Mouse (Mus musculus): Measurements from ENCODE around the gene Exog. TPM values are rescaled to one million over a fixed set of nuclear protein-coding genes. Genes with fewer than 3 reads are reported as not detected.

Gene Exog
- polyA plus RNA-seq, 1 experiment from 2014 or later: 46.3 TPM

DNA sequence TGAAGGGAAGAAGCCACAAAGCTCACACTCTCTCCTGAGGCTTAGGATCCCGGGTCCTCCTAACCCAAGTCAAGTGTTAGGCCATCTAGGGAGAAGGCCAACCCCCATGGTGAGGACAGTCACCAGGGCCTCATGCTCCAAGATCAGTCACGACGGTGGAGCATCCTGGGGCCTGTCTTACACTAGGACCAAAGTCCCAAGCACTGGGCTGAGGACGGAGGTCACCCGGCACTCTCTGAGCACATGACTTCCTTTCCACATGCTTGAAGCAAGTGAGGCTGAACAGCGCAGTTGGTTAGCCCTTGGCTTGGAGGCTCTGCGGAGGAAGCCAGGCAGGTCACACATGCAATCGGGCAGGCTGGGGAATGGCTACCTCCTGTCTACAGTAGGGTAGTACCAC, 70.2 kb downstream of the Exog start:
- Histone ChIP-seq H3K27me3 (no peaks in the 10 kb centered on the region), H3K27ac (no peak overlapping the region), H3K4me1 (peaks cover 17% of the 10 kb centered on the region), H3K4me3 (no peak overlapping the region), H3K36me3 (ENCODE audit: poor library complexity, severe bottlenecking) (no peaks in the 10 kb centered on the region), H3K9me3 (replicated peaks) (no peaks in the 10 kb centered on the region), H3K4me2 (no peak overlapping the region), H3K9ac (no peak overlapping the region)
- 93% methylated on average over 8 of the region's 8 CpGs for WGBS
- ATAC-seq: no peak

Other genes starting within 250 kb of the Exog start
- gene Slc22a13, start 235.8 kb upstream of the Exog start, polyA plus RNA-seq (2015; fragmentation: Nextera tagmentation; extraction: Ambion mirVana): not detected in 2 replicates
- gene Oxsr1, start 122.5 kb upstream of the Exog start, polyA plus RNA-seq (2015; fragmentation: Nextera tagmentation; extraction: Ambion mirVana): 12.9 and 13.0 TPM in 2 replicates
- gene Acaa1a, start 105.3 kb upstream of the Exog start, polyA plus RNA-seq (2015; fragmentation: Nextera tagmentation; extraction: Ambion mirVana): 82.8 and 97.0 TPM in 2 replicates
- gene Myd88, start 103.5 kb upstream of the Exog start, polyA plus RNA-seq (2015; fragmentation: Nextera tagmentation; extraction: Ambion mirVana): 3.8 and 5.4 TPM in 2 replicates
- gene Xylb, start 87.6 kb upstream of the Exog start, polyA plus RNA-seq (2015; fragmentation: Nextera tagmentation; extraction: Ambion mirVana): 5.7 and 6.2 TPM in 2 replicates
- not detected in 2 replicates for gene Slc22a14, start 79.4 kb upstream of the Exog start, polyA plus RNA-seq (2015; fragmentation: Nextera tagmentation; extraction: Ambion mirVana)
- 48.1 and 54.7 TPM in 2 replicates for gene Acvr2b, start 42.8 kb upstream of the Exog start, polyA plus RNA-seq (2015; fragmentation: Nextera tagmentation; extraction: Ambion mirVana)
- 0.83 and 1.3 TPM in 2 replicates for gene Scn5a, start 134.1 kb downstream of the Exog start, polyA plus RNA-seq (2015; fragmentation: Nextera tagmentation; extraction: Ambion mirVana)

Data from forebrain, embryonic 13.5 days (tissue).